Mouse (Mus musculus) embryo, embryonic 11.5 days (tissue): Measurements from ENCODE around the gene Cfap73.

ENCODE experiments used
- DNase-seq: peaks from one replicate; pipeline ENCODE4 v3.0.0-alpha.2; 2012; ENCODE audit warnings: low read depth, low spot score

Gene Cfap73

DNA sequence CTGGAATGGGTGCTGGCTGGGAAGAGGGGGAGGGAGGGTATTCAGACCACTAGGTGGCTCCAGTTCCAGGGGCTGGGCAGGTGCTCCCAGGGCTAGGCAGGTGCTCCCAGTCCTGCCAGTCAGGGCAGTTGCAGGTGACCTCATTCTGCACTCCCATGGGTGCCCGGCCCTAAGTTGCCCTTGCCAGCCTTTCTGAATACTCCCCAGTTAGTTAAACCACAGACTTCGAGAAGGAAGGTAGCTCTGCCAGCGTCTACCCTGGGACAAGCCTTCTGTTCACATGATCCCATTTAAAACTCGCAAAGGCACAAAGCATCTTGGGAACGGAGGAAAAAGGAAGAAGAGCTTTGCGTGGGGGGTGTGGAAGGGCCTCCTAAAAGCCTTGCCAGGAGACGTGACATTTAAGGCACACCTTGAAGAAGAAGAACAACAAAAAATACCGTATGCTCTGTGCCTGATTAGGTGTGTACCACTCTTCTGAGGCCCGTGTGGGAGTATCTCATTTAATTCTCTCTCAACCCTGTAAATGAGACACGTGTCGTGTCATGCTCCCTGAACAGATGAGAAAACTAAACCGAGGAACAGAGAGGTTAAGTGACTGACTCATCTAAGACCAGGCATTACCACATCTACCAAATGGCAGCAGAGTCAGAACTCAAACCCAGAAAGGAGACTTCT lies 13.9 kb upstream of the Cfap73 start:
- DNase-seq, result no peak

DNA sequence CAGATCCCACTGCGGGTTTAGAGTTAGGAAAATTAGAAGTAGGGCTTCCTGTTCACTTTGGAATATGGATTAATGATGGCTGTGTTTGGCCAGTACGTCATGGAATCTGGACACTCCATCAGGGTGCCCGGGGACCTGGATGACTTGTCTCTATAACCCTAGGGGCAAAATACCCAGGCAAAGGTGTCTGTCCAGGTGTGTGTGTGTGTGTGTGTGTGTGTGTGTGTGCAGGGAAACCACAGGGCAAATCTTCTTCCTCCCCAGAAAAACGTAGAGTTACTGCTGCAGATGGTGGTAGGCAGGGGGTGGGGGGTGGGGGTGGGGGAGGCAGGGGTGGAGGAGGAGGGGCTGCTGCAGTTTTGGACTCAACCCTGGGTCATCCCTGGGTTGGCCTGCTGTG lies 13.3 kb upstream of the Cfap73 start:
- no peak for DNase-seq

DNA sequence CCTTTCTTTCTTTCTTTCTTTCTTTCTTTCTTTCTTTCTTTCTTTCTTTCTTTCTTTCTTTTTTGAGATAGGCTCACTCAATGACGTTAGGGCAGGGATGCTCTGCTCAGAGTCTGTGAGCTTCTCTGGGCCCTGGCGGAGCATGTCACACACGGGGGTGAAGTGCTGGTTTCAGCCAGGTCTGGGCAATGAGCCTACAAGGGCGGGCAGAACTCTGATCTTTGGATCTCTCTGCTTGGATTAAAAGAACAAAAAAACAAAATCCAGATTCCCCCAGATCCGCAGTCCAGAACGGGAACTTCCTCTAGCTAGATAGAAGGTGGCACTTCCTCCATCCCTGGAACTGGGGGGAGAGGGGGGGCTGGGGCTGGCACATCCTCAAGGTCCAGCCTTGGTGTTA lies 11.8 kb upstream of the Cfap73 start:
- no peak for DNase-seq

DNA sequence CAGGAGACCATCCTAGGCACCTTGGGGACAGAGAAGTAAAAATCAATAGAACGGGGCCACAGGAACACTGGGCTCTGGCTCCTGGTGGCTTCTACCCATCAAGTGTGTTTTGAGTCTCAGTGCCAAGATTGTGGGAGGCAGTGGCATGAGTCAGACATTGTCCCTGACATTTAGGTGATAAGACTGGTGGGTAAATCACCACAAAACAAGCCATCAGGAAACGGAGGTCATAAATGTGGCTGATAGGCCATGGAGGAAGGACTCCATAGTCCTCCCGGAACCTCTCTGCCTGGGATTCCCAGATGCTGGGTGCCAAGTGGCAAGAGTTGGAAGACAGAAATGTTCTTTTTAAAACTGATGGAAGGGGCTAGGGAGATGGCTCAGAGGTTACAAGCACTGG lies 10.2 kb upstream of the Cfap73 start:
- DNase-seq, result no peak

DNA sequence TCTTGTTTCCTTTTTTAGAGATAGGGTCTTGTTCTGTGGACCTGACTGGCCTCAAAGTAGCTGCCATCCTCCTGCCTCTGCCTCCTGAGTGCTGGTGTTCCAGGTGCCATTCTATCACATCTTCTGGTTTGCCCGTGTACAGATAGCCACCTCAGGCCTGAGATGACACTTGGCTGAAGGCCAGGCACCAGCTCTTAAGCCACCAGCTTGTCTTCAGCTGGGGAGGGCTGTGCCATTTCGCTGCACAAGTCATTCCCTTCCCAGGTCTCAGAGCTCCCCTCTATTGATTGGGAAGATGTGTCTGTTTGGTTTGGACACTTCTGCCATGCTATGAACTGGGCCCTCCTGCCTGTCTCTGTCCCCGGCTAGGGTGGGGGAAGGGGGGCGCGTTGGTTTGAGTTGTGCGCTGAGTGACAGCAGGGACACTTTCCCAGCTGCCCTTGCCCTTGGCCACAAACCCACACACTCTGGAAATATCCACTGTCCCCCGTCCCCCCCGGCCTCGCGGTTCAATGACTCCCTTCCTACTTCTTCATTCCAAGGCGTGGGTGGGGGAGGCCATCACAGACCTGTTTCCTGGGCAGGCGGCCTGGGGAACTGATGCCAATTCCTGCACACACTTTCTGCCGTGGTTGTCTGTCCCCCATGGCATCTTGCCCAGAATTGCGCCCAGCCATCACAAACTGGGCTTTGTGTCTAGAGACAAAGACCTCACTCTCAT lies 9.5 kb upstream of the Cfap73 start:
- no peak for DNase-seq

DNA sequence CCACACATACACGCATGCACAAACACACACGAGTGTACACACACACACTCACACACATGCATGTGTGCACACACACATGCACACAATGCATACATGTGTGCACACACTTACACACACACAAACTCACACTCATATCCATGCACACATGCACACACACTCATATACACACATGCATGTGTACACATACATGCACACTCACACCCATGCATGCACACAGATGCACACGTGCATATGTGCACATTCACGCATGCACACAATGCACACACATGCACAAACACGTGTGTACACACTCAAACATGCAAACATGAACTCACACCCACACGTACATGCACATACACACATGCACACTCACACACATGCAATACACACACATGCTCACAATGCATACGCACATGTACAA lies 6.1 kb upstream of the Cfap73 start:
- DNase-seq, result no peak

DNA sequence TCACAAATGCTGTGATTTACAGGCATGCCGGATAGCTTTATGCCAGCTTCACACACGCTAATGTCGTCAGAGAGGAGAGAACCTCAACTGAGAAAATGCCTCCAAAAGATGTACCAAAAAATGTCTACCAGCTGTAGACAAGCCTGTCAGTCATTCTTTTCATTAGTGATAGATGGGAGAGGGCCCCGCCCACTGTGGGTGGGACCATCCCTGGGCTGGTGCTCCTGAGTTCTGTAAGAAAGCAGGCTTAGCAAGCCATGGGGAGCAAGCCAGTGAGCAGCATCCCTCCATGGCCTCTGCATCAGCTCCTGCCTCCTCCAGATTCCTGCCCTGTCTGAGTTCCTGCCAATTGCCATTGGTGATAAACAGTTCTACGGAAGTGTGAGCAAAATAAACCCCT lies 1.6 kb upstream of the Cfap73 start:
- no peak for DNase-seq

DNA sequence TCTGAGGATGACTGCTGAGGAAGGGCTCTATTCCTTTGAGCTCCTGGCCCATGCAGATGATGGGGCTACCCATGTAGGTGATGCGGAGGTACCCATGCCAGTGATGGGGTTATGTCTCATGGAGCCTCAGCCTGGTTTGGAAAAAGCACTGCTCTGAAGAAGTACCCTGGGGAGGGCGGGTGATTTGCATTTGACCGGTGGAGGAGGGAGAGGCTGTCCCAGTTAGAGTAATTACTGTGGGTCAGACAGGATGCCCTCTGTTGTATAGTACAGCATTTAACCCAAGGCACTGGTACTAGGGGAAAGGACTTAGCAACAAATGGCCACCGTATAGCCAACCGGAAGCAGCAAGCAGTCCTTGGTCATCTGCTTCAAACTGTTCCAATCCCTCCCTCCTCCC lies 825 bp upstream of the Cfap73 start:
- DNase-seq, result no peak

DNA sequence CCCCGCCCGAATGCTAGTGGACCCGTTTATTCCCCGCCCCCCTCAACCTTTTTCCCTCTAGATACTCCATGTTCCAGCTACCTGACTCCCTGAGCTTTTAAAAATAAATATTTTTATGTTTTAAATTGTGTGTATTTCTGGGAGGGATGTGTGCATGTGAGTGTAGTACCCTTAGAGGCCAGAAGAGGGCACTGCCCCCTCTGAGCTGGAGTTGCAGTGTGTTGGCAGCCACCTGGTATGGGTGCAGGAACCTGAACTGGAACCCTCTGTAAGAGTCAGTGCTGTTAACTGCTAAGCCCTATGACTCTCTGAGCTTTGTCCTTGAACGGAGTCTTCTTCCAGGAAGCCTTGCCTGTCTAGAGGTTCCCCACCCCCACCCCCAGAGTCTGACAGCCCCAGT lies 2.1 kb downstream of the Cfap73 start:
- no peak for DNase-seq

DNA sequence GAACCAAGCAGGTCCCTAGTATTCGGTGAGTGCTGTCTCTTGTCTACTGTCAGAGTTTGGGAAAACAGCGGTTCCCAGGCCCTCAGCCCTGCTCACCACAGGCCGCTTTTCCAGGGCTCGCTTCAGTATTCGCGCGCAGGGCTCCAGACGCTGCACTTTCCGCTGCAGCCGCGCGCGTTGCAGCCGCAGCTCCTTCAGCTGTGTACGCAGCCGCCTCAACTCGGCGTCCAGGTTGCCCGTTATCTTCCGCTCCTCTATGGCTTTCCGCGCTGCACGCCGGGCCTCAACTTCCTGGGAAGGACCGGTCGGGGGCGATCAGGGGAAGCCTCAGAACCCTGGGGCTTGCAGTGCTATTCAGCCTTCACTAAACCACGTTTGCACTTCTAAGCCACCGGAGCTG lies 2.9 kb downstream of the Cfap73 start:
- no peak for DNase-seq

DNA sequence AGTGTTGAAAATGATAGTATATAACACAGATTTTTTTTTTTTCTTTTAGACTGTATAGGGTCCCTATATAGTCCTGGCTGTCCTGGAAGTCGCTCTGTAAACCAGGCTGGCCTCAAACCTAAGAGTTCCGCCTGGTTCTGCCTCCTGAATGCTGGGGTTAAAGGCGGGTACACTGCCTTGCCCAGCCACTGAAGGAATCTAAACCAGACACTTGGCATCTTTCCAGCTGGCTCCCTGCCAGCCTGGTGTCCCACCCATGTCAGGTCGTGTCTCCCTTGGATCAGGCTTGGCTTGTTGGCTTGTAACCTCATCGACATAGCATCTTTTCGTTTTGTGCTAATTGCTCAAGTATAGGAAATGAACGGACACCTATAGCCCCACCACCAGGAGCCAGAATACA lies 5.4 kb downstream of the Cfap73 start:
- no peak for DNase-seq

DNA sequence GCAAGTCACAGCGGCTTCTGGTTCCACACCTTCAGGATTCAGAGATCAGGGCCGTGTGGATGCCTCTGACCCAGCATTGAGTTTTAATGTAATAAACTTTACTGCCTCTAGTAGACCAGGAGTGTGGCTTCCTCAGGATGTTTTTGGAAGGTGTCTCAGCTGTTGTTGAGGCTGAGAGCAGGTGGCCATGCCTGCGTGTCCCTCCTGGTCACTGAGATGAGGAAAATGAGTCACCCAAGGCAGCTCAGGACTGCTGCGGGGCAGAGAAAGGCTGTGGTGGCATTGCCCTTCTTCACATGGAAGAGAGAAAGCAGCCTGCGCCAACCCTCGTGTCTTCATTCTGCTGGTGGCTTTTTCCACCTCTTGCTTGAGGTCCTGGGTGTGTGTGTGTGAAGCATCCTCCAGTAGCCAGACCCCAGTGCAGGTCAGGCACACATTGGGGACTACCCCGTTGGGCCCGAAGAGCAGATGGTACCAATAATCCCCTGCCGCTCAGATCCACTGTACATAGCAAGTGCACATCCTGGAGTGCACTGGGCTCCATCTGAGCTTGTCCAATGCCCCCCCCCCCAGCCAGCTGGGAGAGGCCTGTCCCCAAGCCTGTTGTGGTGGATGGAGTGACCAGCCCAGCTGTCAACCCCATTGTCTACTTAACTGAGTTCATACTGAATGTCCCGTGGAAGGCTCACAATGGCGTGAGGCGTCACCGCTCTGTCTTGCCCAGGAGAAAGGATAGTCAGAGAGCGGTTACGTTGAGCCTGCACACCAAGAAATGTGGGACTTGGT lies 6.3 kb downstream of the Cfap73 start:
- no peak for DNase-seq

DNA sequence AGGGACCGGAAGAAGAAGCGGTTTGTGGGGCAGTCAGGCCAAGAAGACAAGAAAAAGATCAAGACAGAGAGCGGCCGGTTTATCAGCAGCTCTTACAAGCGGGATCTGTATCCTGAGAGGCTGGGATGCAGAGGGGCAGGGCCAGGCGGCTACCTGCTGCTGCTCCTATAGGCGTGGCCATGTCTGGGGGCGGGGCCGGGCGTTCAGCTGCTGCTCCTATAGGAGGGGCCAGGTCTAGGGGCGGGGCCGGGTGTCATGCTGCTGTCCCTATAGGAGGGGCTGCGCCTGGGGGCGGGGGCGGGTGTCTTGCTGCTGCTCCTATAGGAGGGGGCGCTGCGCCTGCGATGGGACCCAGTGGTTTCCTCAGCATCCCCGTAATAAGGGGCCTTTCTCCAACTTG lies 7.6 kb downstream of the Cfap73 start:
- DNase-seq, result no peak

DNA sequence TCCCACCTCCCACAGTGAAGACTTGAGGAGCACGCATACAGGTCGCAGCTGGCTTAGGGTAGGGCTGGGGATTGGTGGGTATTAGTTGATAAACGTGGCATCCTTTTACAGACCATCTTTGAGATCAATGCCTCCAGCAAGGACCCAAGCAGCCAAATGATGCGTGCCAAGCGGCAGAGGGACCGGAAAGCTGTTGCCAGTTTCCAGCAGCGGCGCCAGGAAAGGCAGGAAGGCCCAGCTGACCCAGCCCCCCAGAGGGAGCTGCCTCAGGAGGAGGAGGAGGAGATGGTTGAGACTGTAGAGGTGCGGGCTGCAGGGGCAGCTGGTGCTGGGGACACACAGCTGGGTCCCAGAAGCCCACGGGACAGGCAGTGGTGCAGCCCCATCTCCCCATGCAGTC lies 9.6 kb downstream of the Cfap73 start:
- no peak for DNase-seq

DNA sequence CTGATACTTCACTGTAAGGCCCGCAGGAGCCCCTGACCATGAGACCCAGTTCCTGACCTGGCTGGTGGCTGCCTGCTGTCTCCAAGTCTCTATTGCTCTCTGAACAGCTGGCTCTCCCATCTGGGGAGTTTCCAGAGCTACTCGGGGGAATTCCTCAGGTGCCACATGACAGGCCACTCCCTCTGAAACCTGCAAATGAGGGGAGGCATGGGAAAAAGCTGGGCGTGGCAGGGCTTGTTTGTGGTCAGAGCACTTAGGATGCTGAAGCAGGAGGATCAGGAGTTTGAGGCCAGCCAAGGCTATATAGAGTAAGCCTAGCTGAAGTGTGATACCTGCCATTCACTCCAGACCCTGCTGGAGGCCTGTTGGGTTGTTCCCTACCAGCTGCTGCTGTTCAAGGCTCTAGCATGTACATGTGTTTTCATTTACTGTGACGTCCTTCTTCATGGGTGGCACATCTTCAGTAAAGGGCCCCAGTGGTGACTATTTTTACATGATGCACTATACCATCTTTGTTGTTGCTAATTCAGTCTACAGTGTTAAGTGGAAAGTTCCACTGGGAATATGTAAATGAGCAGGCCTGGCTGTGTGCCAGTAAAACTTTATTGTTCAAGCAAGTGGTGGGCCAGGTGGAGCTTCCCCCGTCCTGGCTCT lies 11.7 kb downstream of the Cfap73 start:
- no peak for DNase-seq

DNA sequence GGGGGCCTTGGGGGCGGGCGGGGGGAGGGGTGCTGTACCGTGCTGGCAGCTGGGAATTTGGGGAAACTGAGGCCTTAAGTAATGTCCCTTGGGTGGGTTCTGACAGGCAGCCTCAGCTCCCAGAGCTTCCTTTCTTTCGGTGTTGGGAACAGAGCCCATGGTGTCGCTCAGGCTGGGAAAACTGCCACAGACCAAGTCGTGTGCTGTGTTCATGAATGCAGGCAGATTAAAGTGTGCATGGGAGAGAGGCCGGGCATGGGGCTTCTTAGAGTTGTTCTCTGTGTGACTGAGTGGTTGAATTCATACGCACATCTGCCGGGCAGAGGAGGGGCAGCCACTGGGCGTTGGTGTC lies 12.2 kb downstream of the Cfap73 start:
- DNase-seq, result no peak

DNA sequence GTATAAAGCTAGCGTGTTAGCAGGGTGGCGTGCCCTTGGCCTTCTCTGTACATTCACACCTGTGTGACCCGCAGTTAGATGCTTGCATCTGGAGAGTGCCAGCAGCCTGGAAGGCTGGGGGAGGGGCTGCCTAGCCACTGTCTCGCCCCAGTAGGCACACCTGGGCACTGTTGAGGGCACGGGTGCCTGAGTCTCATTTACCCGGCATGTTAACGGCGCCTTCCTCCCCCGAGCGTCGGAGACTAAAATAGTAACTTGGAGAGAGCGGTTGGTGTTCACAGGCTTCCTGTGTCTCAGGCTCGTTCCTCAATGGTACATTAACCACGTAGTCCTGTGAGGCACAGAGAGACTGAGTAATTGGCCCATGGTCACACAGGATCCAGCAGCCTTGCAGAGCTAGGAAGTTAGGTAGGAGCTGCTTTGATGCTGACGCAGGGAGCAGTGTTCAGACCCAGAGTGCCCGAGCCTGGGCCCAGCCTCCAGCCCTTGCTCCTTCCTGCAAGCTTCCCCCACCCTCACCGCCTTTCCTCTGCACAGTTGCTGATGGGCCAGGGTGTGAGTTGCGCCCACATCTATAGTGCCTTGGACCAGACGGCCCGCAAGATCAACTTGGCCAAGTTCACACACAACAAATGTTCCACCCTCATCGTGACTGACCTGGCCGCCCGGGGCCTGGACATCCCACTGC lies 12.8 kb downstream of the Cfap73 start:
- no peak for DNase-seq

DNA sequence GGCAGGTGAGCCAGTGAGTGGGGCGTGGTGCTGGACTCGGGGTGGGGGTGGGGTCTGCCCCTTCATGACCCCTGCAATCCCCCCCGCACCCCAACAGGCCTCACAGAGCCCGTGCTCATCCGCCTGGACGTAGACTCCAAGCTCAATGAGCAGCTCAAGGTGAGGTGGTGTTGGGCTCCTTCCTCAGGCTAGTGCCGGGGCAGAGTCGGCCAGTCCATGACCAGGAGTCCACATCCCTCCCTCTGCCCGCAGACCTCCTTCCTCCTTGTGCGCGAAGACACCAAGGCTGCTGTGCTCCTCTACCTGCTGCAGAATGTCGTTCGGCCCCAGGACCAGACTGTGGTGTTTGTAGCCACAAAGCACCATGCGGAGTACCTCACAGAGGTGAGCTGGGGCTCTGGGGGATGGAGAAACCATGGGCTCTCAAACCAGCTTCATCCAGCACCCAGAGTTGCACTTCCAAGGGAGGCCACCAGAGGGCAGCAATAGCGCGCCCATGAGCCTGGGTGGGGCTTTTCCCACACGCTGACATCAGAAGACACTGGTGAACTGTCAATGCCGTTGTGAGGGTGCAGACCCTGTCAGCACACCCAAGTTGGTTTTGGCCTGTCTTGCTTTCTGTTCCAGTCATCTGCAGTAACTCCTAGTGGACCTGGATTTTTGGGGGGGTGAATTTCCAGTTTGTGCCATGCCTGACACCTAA lies 13.5 kb downstream of the Cfap73 start:
- DNase-seq, result no peak

DNA sequence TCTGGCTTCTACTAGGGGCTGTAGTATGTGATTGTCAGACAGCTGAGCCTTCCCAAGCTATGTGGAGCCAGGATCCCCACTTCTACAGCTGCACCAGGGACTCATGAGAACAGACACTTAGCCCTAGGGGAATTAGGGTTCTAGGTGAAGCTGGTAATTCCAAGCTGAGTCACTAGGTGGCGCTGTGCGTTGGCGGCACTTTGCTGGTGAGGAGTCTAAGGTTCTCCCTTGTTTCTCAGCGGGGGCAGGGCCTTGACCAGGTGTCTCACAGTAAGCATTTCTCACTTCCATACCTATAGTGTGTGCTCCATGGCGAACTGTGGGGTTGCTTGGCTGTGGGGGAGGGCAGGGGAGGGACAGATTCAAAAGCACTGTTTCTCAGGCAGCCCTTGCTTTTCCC lies 14.8 kb downstream of the Cfap73 start:
- no peak for DNase-seq

DNA sequence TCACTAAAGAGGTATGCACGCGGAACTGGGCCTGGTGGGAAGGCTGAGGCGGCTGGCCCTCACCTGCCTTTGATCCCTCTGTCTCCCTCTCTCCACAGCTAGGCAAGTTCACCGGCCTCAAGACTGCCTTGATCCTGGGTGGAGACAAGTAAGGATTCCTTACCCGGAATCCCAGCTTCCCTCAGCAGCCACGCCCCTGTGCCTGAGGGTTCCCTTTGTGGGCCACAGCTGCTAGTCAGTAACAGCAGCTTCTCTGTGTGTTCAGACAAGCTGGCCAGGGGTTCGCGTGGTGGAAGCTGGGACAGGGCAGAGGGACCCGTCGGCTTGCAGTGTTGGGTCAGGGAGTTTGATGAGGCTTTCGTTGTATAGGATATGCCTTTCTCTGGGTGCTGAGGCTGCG lies 15.3 kb downstream of the Cfap73 start:
- no peak for DNase-seq

DNA sequence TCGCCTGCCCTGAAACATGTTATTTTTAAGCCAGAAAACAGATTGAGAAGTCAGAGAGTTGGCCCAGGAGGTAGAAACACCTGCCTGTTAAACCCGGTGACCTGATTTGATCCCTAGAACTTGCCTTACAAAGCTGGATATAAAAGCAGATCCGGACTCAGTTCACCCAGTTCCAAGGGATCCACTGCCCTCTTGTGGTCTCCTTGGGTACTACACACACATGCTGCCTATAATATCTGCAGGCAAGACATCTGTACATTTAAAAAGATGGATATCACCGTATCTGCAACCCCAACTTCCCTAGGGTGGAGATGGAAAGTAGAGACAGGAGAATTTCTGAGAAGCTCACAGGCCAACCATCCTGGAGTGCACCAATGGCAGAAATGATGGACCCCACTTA lies 18.1 kb downstream of the Cfap73 start:
- no peak for DNase-seq
